Mouse (Mus musculus) heart, embryonic 13.5 days (tissue): ENCODE results near the gene Ttc39d. TPM values are rescaled to one million over a fixed set of nuclear protein-coding genes. Genes with fewer than 3 reads are reported as not detected.

Experiments
- polyA plus RNA-seq: library from polyadenylated mRNA; unstranded; fragments of >200 nt; fragmentation: Nextera tagmentation; extraction: Ambion mirVana; gene quantifications from 2 replicates; pipeline ENCODE4 v1.2.1, GENCODE M21; 2015

The Ttc39d gene
- polyA plus RNA-seq, 1 experiment from 2014 or later: 0.05 TPM

Other genes with a start within 250 kb of the Ttc39d start
- 39.9 and 40.3 TPM in 2 replicates for gene Hnrnpll, start 145.1 kb upstream of the Ttc39d start, polyA plus RNA-seq
- gene Galm, start 80.0 kb upstream of the Ttc39d start, polyA plus RNA-seq: 12.1 and 13.0 TPM in 2 replicates
- gene Srsf7, start 153 bp upstream of the Ttc39d start, polyA plus RNA-seq: 297 and 314 TPM in 2 replicates
- 24.7 and 32.3 TPM in 2 replicates for gene Gemin6, start 17.0 kb downstream of the Ttc39d start, polyA plus RNA-seq
- 21.8 and 23.9 TPM in 2 replicates for gene Morn2, start 82.7 kb downstream of the Ttc39d start, polyA plus RNA-seq
- gene Dhx57, start 83.0 kb downstream of the Ttc39d start, polyA plus RNA-seq: 8.2 and 8.5 TPM in 2 replicates
- 0.51 and 0.52 TPM in 2 replicates for gene Arhgef33, start 99.9 kb downstream of the Ttc39d start, polyA plus RNA-seq
- gene Gm10190, start 166.1 kb downstream of the Ttc39d start, polyA plus RNA-seq: 1.5 and 2.1 TPM in 2 replicates